Mouse (Mus musculus) frontal cortex, postnatal 25 days (tissue): ENCODE results near the gene Mpp3.
A peak's percentile ranks its signal among the peaks of the same experiment; 100 is the strongest.

Experiments used
- DNase-seq, 2 experiments: peaks; one replicate each; pipeline ENCODE4 v3.0.0; 2022; ENCODE audit warnings: low spot score in 2 of 2

The Mpp3 gene

GRCm38 (mm10) chr11:102039487-102040137 lies 11.4 kb upstream of the Mpp3 start:
- DNase-seq, result no peak

GRCm38 (mm10) chr11:102037789-102038188 lies 9.5 kb upstream of the Mpp3 start:
- no peak for DNase-seq

- no peak for DNase-seq
Measured at GRCm38 (mm10) chr11:102036336-102036735, 8.1 kb upstream of the Mpp3 start.

- no peak for DNase-seq
Measured at GRCm38 (mm10) chr11:102035456-102035960, 7.2 kb upstream of the Mpp3 start.

- DNase-seq, result no peak
Measured at GRCm38 (mm10) chr11:102034887-102035286, 6.6 kb upstream of the Mpp3 start.

GRCm38 (mm10) chr11:102033055-102033591 lies 4.9 kb upstream of the Mpp3 start:
- DNase-seq, result no peak

GRCm38 (mm10) chr11:102031149-102031548 lies 2.9 kb upstream of the Mpp3 start:
- no peak for DNase-seq

GRCm38 (mm10) chr11:102029966-102030365 lies 1.7 kb upstream of the Mpp3 start:
- no peak for DNase-seq

- no peak for DNase-seq
Measured at GRCm38 (mm10) chr11:102029304-102029703, 1.0 kb upstream of the Mpp3 start.

- DNase-seq, result no peak
Measured at GRCm38 (mm10) chr11:102027361-102028017, 772 bp downstream of the Mpp3 start.

- DNase-seq, result peak in 1 of 2 experiments; percentile 35
Measured at GRCm38 (mm10) chr11:102026694-102027360, 1.4 kb downstream of the Mpp3 start.

GRCm38 (mm10) chr11:102025991-102026660 lies 2.1 kb downstream of the Mpp3 start:
- DNase-seq, result no peak

- DNase-seq, result no peak
Measured at GRCm38 (mm10) chr11:102025354-102025753, 2.9 kb downstream of the Mpp3 start.

GRCm38 (mm10) chr11:102024875-102025274 lies 3.4 kb downstream of the Mpp3 start:
- DNase-seq, result no peak

GRCm38 (mm10) chr11:102024084-102024758 lies 4.0 kb downstream of the Mpp3 start:
- DNase-seq, result no peak

- DNase-seq, result peak in 1 of 2 experiments; percentile 28
Measured at GRCm38 (mm10) chr11:102023406-102023805, 4.9 kb downstream of the Mpp3 start.

GRCm38 (mm10) chr11:102021196-102021595 lies 7.1 kb downstream of the Mpp3 start:
- no peak for DNase-seq

GRCm38 (mm10) chr11:102019736-102020135 lies 8.5 kb downstream of the Mpp3 start:
- DNase-seq, result no peak

- DNase-seq, result no peak
Measured at GRCm38 (mm10) chr11:102016136-102016535, 12.1 kb downstream of the Mpp3 start.

- no peak for DNase-seq
Measured at GRCm38 (mm10) chr11:102015472-102015871, 12.8 kb downstream of the Mpp3 start.

GRCm38 (mm10) chr11:102013201-102013600 lies 15.1 kb downstream of the Mpp3 start:
- no peak for DNase-seq
